Mouse (Mus musculus): ENCODE results near the gene Wwox.

DNA sequence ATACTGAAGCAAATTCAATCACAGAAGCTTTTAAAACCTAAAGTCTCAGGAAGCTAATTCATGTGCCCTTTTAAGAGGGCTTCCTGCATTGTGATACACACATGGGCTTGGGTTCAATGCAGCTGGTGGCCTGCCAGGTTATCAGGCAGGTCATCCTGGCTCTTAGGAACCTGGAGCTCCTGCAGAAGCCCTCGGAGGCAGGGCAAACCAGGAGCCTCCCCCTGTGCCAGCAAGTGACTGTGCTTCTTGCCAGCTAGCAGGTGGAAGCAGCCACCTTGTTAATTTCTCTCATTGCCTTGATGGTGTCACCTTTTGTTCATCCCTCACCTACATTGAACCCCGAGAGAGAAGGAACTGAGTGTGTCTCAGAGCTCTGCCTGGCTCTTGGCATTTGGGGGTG lies 872.9 kb downstream of the Wwox start:
- TF ChIP-seq EP300 (IDR thresholded peaks at IDR 0.05), result no peak
- TF ChIP-seq CTCF (IDR thresholded peaks at IDR 0.05), result no peak

All from lung, postnatal 0 days (tissue).